Comparison of ENCODE assay signal across 8 mouse cellular contexts in the genomic region with DNA sequence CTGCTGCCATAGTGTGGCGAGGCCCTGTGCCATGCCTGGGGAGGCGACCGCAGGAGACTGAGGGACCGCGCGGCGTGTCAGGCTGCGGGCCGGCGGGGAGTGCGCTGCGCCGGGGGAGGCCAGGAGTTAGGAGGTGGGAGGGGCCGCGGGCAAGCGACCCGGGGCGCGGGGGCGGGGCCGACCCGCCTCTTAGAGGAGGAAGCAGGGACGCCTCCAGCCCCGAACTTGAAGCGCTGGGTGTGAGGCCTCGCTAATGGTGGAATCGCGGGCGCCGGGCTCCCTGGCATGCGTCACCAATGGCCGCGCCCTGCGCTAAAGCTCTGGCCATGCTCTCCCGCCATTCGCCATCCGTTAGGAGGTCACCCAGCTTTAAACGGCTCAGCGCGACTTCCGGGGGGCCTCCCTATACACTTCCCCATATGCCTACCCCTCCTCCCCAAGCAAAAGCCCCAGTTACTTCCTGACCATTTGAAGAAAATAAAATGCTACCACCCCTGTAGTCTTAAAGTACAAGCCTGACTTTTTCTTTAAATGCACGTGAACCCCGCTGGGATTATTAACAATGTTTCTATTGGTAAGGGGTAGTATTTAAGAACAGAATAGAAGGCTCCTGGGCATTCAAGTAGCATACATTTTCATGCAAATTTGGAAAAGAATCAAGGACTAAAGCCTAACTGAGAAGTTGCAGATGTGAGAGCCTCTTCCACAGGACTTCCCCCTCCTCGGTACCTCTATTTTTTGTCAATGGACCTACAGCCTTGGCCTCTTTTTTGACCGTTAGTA. TPM values are rescaled to one million over a fixed set of nuclear protein-coding genes. Genes with fewer than 3 reads are reported as not detected.
DNase-seq lines count a peak whose midpoint lies in the region; ATAC-seq and TF ChIP-seq lines count a peak whose summit lies in the region.

A gene (minus strand): TSS at position 344 of the 783 bp plus-strand sequence.

- H3K9ac ChIP-seq in limb, embryonic 14.5 days (ENCODE audit: low read depth, low read length, severe bottlenecking), result peak within 1 kb of the TSS; percentile 72
- H3K9ac ChIP-seq in midbrain, embryonic 16.5 days (ENCODE audit: low read depth, low read length), result peak within 1 kb of the TSS; percentile 81

- H3K4me3 ChIP-seq in limb, embryonic 14.5 days (replicated peaks; ENCODE audit: low read length), result peak within 1 kb of the TSS; percentile 57
- peak within 1 kb of the TSS; percentile 61 for H3K4me3 ChIP-seq in midbrain, embryonic 16.5 days (ENCODE audit: low read depth, low read length)

- peak within 1 kb of the TSS; percentile 73 for H3K27ac ChIP-seq in limb, embryonic 14.5 days (replicated peaks; ENCODE audit: low read depth, low read length)
- peak within 1 kb of the TSS; percentile 93 for H3K27ac ChIP-seq in midbrain, embryonic 16.5 days (ENCODE audit: low read length)

- H3K4me2 ChIP-seq in limb, embryonic 14.5 days (replicated peaks; ENCODE audit: low read depth, low read length, severe bottlenecking), result peak within 1 kb of the TSS; percentile 49
- peak within 1 kb of the TSS; percentile 62 for H3K4me2 ChIP-seq in midbrain, embryonic 16.5 days (ENCODE audit: low read length)

- no peaks in the 10 kb centered on the region for H3K9me3 ChIP-seq in limb, embryonic 14.5 days (ENCODE audit: control insufficient read depth, low read length)
- no peaks in the 10 kb centered on the region for H3K9me3 ChIP-seq in midbrain, embryonic 16.5 days (replicated peaks; ENCODE audit: control insufficient read depth, low read length, poor library complexity, severe bottlenecking)

- no peaks in the 10 kb centered on the region for H3K36me3 ChIP-seq in limb, embryonic 14.5 days (ENCODE audit: control insufficient read depth, insufficient read depth, low read length)
- H3K36me3 ChIP-seq in midbrain, embryonic 16.5 days (ENCODE audit: control insufficient read depth, insufficient read depth, low read length), result no peaks in the 10 kb centered on the region

- H3K27me3 ChIP-seq in limb, embryonic 14.5 days (ENCODE audit: control insufficient read depth, insufficient read depth, low read length), result no peaks in the 10 kb centered on the region
- no peaks in the 10 kb centered on the region for H3K27me3 ChIP-seq in midbrain, embryonic 16.5 days (ENCODE audit: control insufficient read depth, insufficient read depth, low read depth, low read length)

- DNase-seq in 3134 (ENCODE audit: extremely low read depth, insufficient read length, low spot score), result peak; percentile 91
- peak; percentile 60 to 61 for DNase-seq in adrenal gland, adult 18-20 months (ENCODE audit: low spot score in 2 of 2)
- peak; percentile 81 for DNase-seq in embryo, embryonic 9.5 days (ENCODE audit: extremely low spot score)
- peak; percentile 35 for DNase-seq in kidney, adult 11 months
- DNase-seq in limb, embryonic 14.5 days (ENCODE audit: low spot score), result peak; percentile 70
- DNase-seq in spleen, postnatal 14 days (ENCODE audit: low spot score in 2 of 2), result peak; percentile 26 to 37

- no peak for TF ChIP-seq POLR2A in limb, embryonic 14.5 days (IDR thresholded peaks at IDR 0.05; ENCODE audit: borderline replicate concordance, extremely low read depth, insufficient read depth, insufficient read length)

- ATAC-seq in granulocyte monocyte progenitor cell, adult 5-6 weeks (replicated peaks; ENCODE audit: poor library complexity, severe bottlenecking), result peak; percentile 85
- ATAC-seq in limb, embryonic 14.5 days (ENCODE audit: low FRiP score, low read depth), result peak; percentile 88
- peak; percentile 90 for ATAC-seq in midbrain, embryonic 16.5 days

- H3K4me1 ChIP-seq in limb, embryonic 14.5 days (ENCODE audit: control insufficient read depth, insufficient read depth, low read length), result no peaks in the 10 kb centered on the region
- peaks cover 9% of the 10 kb centered on the region for H3K4me1 ChIP-seq in midbrain, embryonic 16.5 days (ENCODE audit: control insufficient read depth, insufficient read depth, low read length)

- WGBS in limb, embryonic 14.5 days, result 29% methylated on average over 30 of the region's 45 CpGs
- WGBS in midbrain, embryonic 16.5 days, result 15% methylated on average over 40 of the region's 45 CpGs

RNA-seq across cellular contexts. Expression of the gene that starts here (rescaled TPM):
- 10 to 100 TPM; 10.6 to 17.1 TPM for total RNA-seq in adrenal gland, adult 18-20 months (2021)
- 53.8 and 60.7 TPM in 2 replicates for total RNA-seq in granulocyte monocyte progenitor cell, adult 5-6 weeks (2014; fragmentation: Nextera tagmentation)
- total RNA-seq in granulocyte monocyte progenitor cell, adult 5-6 weeks (2017), result 84.7 and 118 TPM in 2 replicates
- polyA plus RNA-seq in limb, embryonic 14.5 days (2012; rRNA removed), result 61.0 and 64.6 TPM in 2 replicates
- polyA plus RNA-seq in limb, embryonic 14.5 days (2014; fragmentation: Nextera tagmentation; extraction: Ambion mirVana), result 54.8 and 57.0 TPM in 2 replicates
- polyA plus RNA-seq in midbrain, embryonic 16.5 days (2015; fragmentation: Nextera tagmentation; extraction: Ambion mirVana), result 131 and 149 TPM in 2 replicates

Comparison
In these comparisons a context has a peak if more than half of its experiments do, and no peak if none do; other contexts are left out.
1. Peak in every context shown above with its lines: DNase-seq, ATAC-seq, H3K4me3 ChIP-seq and H3K27ac ChIP-seq.
2. DNase-seq: peak in every context shown above with its lines; median percentile 91 in 3134; 81 in embryo, embryonic 9.5 days; 70 in limb, embryonic 14.5 days; 60 in adrenal gland, adult 18-20 months; 35 in kidney, adult 11 months; 32 in spleen, postnatal 14 days.